Mouse (Mus musculus): ENCODE data around the gene Cmtm6.

Gene Cmtm6

GRCm38 (mm10) chr9:114729911-114730805 is 758 bp upstream of the Cmtm6 start:
- in situ Hi-C loops (cut with MboI; ENCODE audit: low sequenced_read_pairs), result no loop called here

GRCm38 (mm10) chr9:114731871-114732682 is 1.2 kb downstream of the Cmtm6 start:
- in situ Hi-C loops (cut with MboI; ENCODE audit: low sequenced_read_pairs), result no loop called here

GRCm38 (mm10) chr9:114733238-114733637 is 2.3 kb downstream of the Cmtm6 start:
- in situ Hi-C loops (cut with MboI; ENCODE audit: low sequenced_read_pairs), result no loop called here

- in situ Hi-C loops (cut with MboI; ENCODE audit: low sequenced_read_pairs), result no loop called here
Observed at GRCm38 (mm10) chr9:114736442-114736841, 5.5 kb downstream of the Cmtm6 start.

GRCm38 (mm10) chr9:114740336-114740735 is 9.4 kb downstream of the Cmtm6 start:
- in situ Hi-C loops (cut with MboI; ENCODE audit: low sequenced_read_pairs), result no loop called here

GRCm38 (mm10) chr9:114742731-114743130 is 11.8 kb downstream of the Cmtm6 start:
- in situ Hi-C loops (cut with MboI; ENCODE audit: low sequenced_read_pairs), result no loop called here

GRCm38 (mm10) chr9:114745163-114745562 is 14.2 kb downstream of the Cmtm6 start:
- in situ Hi-C loops (cut with MboI; ENCODE audit: low sequenced_read_pairs), result no loop called here

GRCm38 (mm10) chr9:114745654-114746053 is 14.7 kb downstream of the Cmtm6 start:
- in situ Hi-C loops (cut with MboI; ENCODE audit: low sequenced_read_pairs), result no loop called here

GRCm38 (mm10) chr9:114747012-114747411 is 16.1 kb downstream of the Cmtm6 start:
- in situ Hi-C loops (cut with MboI; ENCODE audit: low sequenced_read_pairs), result no loop called here

GRCm38 (mm10) chr9:114747466-114747865 is 16.6 kb downstream of the Cmtm6 start:
- in situ Hi-C loops (cut with MboI; ENCODE audit: low sequenced_read_pairs), result no loop called here

- in situ Hi-C loops (cut with MboI; ENCODE audit: low sequenced_read_pairs), result no loop called here
Observed at GRCm38 (mm10) chr9:114751582-114751981, 20.7 kb downstream of the Cmtm6 start.

- in situ Hi-C loops (cut with MboI; ENCODE audit: low sequenced_read_pairs), result no loop called here
Observed at GRCm38 (mm10) chr9:114752311-114752710, 21.4 kb downstream of the Cmtm6 start.

- in situ Hi-C loops (cut with MboI; ENCODE audit: low sequenced_read_pairs), result no loop called here
Observed at GRCm38 (mm10) chr9:114752863-114753484, 22.1 kb downstream of the Cmtm6 start.

- in situ Hi-C loops (cut with MboI; ENCODE audit: low sequenced_read_pairs), result no loop called here
Observed at GRCm38 (mm10) chr9:114758272-114758671, 27.4 kb downstream of the Cmtm6 start.

GRCm38 (mm10) chr9:114758801-114759200 is 27.9 kb downstream of the Cmtm6 start:
- in situ Hi-C loops (cut with MboI; ENCODE audit: low sequenced_read_pairs), result no loop called here

- in situ Hi-C loops (cut with MboI; ENCODE audit: low sequenced_read_pairs), result no loop called here
Observed at GRCm38 (mm10) chr9:114759886-114760285, 29.0 kb downstream of the Cmtm6 start.

- in situ Hi-C loops (cut with MboI; ENCODE audit: low sequenced_read_pairs), result no loop called here
Observed at GRCm38 (mm10) chr9:114760353-114760752, 29.4 kb downstream of the Cmtm6 start.

- in situ Hi-C loops (cut with MboI; ENCODE audit: low sequenced_read_pairs), result no loop called here
Observed at GRCm38 (mm10) chr9:114761848-114762247, 30.9 kb downstream of the Cmtm6 start.

- in situ Hi-C loops (cut with MboI; ENCODE audit: low sequenced_read_pairs), result no loop called here
Observed at GRCm38 (mm10) chr9:114763341-114763740, 32.4 kb downstream of the Cmtm6 start.

- in situ Hi-C loops (cut with MboI; ENCODE audit: low sequenced_read_pairs), result no loop called here
Observed at GRCm38 (mm10) chr9:114767030-114767429, 36.1 kb downstream of the Cmtm6 start.

GRCm38 (mm10) chr9:114767507-114767906 is 36.6 kb downstream of the Cmtm6 start:
- in situ Hi-C loops (cut with MboI; ENCODE audit: low sequenced_read_pairs), result no loop called here

All from CH12F3 (cell line).